Mouse (Mus musculus): ENCODE measurements around the gene Dpy19l3. TPM values are rescaled to one million over a fixed set of nuclear protein-coding genes. Genes with fewer than 3 reads are reported as not detected.

Gene Dpy19l3
- total RNA-seq, 2 experiments from 2014 or later = 57.8 to 102 TPM

DNA sequence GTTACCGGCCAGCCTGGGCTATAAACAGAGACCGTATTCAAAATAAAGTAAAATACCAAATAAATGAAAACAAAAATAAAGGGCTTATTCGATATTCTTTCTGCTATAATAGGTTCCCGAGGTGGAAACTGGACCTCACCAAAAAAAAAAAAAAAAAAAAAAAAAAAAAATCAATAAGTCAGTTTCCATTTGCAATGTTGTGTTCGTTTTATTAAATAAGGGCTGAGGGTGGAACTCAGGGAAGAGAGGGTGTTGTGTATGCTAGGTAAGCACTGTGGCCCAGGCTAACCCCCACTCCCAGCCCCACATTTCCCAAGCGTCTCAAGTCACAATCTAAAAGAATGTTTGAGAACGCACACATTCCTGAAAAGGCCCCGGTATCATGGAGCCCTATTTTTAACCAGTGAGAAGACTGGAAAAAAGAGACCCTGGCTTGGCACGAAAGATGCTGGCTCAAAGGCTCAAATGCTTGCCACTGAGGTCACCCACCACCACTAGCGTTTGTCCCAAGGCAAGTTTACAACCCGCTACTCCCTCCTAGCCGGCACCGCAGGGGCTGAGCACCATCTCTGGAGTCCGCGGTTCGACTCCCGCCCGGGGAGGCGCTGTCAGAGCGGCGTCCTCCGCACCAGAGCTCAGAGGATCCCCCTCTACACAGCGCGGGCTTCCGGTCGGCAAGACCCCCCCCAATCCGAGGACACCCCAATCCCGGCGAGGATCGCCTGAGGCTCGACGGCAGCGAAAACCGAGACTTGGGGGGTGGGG, 107.8 kb downstream of the Dpy19l3 start:
- DNase-seq (ENCODE audit: low spot score in 2 of 2) = no peak

DNA sequence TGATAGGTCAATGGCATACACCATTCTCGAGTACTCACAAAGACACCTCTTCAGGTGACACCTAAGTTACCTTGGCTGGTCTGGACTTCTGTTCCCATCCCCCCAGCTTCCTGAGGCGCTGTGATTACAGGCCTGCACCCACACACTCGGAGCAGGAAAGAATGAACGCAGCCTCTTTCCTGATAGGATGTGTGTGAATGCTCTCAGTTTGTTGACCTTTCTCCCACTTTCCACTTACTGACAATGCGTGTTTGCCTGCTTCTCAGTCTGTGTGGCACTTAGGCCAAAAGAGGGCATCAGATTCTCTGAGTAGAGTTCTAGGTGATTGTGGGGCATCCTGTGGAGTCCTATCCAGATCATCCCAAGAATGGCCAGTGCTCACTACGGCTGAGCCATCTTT, 114.2 kb downstream of the Dpy19l3 start:
- DNase-seq (ENCODE audit: low spot score in 2 of 2) = no peak

- DNase-seq (ENCODE audit: low spot score in 2 of 2) = peak in 1 of 2 experiments; percentile 63
These were observed 117.4 kb downstream of the Dpy19l3 start for GRCm38 (mm10) chr7:35636874-35637273.

GRCm38 (mm10) chr7:35636229-35636628, 118.0 kb downstream of the Dpy19l3 start:
- DNase-seq (ENCODE audit: low spot score in 2 of 2) = peak in 1 of 2 experiments; percentile 53

Other genes starting within 250 kb of the Dpy19l3 start
- under 1 TPM; 0.40 to 0.59 TPM for gene Tdrd12, start 216.7 kb downstream of the Dpy19l3 start, total RNA-seq (2021)
- gene Nudt19, start 198.2 kb downstream of the Dpy19l3 start, total RNA-seq (2021) = 10 to 100 TPM; 68.2 to 70.0 TPM
- under 1 TPM; 0.58 to 0.68 TPM for gene Rgs9bp, start 168.9 kb downstream of the Dpy19l3 start, total RNA-seq (2021)
- 10 to 100 TPM; 39.8 to 44.5 TPM for gene Ankrd27, start 168.2 kb downstream of the Dpy19l3 start, total RNA-seq (2021)
- gene Pdcd5, start 106.9 kb downstream of the Dpy19l3 start, total RNA-seq (2021) = 10 to 100 TPM; 65.5 to 67.8 TPM
- gene Zfp507, start 48.5 kb upstream of the Dpy19l3 start, total RNA-seq (2021) = 10 to 100 TPM; 25.7 to 29.0 TPM